Mouse (Mus musculus): ENCODE results near the gene Trpm5. TPM values are rescaled to one million over a fixed set of nuclear protein-coding genes. Genes with fewer than 3 reads are reported as not detected.

Trpm5 gene
- polyA plus RNA-seq (2015; fragmentation: Nextera tagmentation; extraction: Ambion mirVana) = 0.78 and 0.83 TPM in 2 replicates

- no peak within 1 kb of the TSS for H3K27ac ChIP-seq (ENCODE audit: low read length)
- no peaks in the 10 kb centered on the region for H3K4me1 ChIP-seq (ENCODE audit: control insufficient read depth, low read depth, low read length)
- H3K9ac ChIP-seq (ENCODE audit: low read depth, low read length) = no peak within 1 kb of the TSS
- ATAC-seq (ENCODE audit: low read depth) = no peak
- H3K36me3 ChIP-seq (ENCODE audit: control insufficient read depth, insufficient read depth) = no peaks in the 10 kb centered on the region
- no peak within 1 kb of the TSS for H3K4me2 ChIP-seq (ENCODE audit: low read depth, low read length)
- H3K9me3 ChIP-seq (replicated peaks; ENCODE audit: control insufficient read depth, low read length) = no peaks in the 10 kb centered on the region
- 36% methylated on average over 10 of the region's 10 CpGs for WGBS (ENCODE audit: insufficient replicate concordance)
- no peak within 1 kb of the TSS for H3K4me3 ChIP-seq (ENCODE audit: low read depth, low read length)
- no peaks in the 10 kb centered on the region for H3K27me3 ChIP-seq (ENCODE audit: control insufficient read depth, insufficient read depth, low read depth, low read length)
Measured at GRCm38 (mm10) chr7:143094592-143095553, at the start of gene Trpm5. Trpm5 (minus strand) TSS chr7:143094642.

- Histone ChIP-seq H3K4me2 (ENCODE audit: low read depth, low read length) (no peak overlapping the region), H3K27ac (ENCODE audit: low read length) (no peak overlapping the region), H3K9me3 (replicated peaks; ENCODE audit: control insufficient read depth, low read length) (no peaks in the 10 kb centered on the region), H3K4me1 (ENCODE audit: control insufficient read depth, low read depth, low read length) (no peaks in the 10 kb centered on the region), H3K4me3 (ENCODE audit: low read depth, low read length) (no peak overlapping the region), H3K9ac (ENCODE audit: low read depth, low read length) (no peak overlapping the region), H3K36me3 (ENCODE audit: control insufficient read depth, insufficient read depth) (no peaks in the 10 kb centered on the region), H3K27me3 (ENCODE audit: control insufficient read depth, insufficient read depth, low read depth, low read length) (no peaks in the 10 kb centered on the region)
- ATAC-seq (ENCODE audit: low read depth) = no peak
- 56% methylated on average over 2 of the region's 2 CpGs for WGBS (ENCODE audit: insufficient replicate concordance)
Measured at GRCm38 (mm10) chr7:143142680-143143079, 48.2 kb upstream of the Trpm5 start.

DNA sequence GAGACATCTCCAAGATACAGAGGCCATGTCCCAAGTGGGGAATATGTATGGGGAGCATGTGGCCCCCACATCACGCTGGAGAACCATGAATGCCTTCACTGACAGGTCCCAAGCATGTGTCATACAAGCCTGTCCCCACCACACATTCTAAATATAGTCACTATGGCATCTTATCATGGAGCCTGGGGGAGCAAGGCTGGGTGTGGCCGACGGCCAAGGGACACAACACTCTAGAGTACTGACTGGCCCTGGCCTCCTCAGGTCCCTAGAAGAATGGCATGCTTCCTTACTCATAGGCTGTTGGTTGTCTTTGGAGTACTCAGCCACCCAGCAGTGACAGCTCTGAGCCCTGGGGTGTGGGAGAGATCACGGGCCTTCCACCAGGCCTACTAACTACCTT is 45.5 kb upstream of the Trpm5 start:
- H3K4me3 ChIP-seq (ENCODE audit: low read depth, low read length) = no peak overlapping the region
- ATAC-seq (ENCODE audit: low read depth) = no peak

DNA sequence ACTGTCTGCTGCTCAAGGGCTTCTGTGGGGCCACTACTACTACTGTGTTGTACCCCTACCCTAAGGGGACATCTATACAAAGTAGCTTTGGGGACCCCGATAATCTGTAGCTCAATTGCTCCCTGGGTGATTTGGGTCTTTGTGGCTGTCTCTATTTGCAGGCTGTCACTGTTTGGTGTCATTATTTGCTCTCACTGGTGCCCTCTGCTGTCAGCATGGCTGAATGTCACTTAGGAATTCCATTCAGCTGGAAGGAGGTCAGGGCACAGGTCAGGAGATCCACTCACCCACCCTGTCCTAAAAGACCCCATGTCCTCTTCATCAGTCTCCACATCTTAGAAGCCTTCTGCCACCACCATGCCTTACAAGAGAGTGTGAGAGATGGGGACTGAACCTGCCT is 44.3 kb upstream of the Trpm5 start:
- no peak overlapping the region for H3K4me3 ChIP-seq (ENCODE audit: low read depth, low read length)
- no peak for ATAC-seq (ENCODE audit: low read depth)
- H3K27me3 ChIP-seq (ENCODE audit: control insufficient read depth, insufficient read depth, low read depth, low read length) = no peaks in the 10 kb centered on the region
- no peak overlapping the region for H3K27ac ChIP-seq (ENCODE audit: low read length)
- H3K4me1 ChIP-seq (ENCODE audit: control insufficient read depth, low read depth, low read length) = no peaks in the 10 kb centered on the region
- H3K9me3 ChIP-seq (replicated peaks; ENCODE audit: control insufficient read depth, low read length) = no peaks in the 10 kb centered on the region
- 21% methylated on average over 1 of the region's 1 CpGs for WGBS (ENCODE audit: insufficient replicate concordance)
- no peak overlapping the region for H3K9ac ChIP-seq (ENCODE audit: low read depth, low read length)
- no peak overlapping the region for H3K4me2 ChIP-seq (ENCODE audit: low read depth, low read length)
- no peaks in the 10 kb centered on the region for H3K36me3 ChIP-seq (ENCODE audit: control insufficient read depth, insufficient read depth)

More for the DNA sequence above, 45.5 kb upstream of the Trpm5 start:
- WGBS (ENCODE audit: insufficient replicate concordance) = 41% methylated on average over 4 of the region's 4 CpGs
- H3K27me3 ChIP-seq (ENCODE audit: control insufficient read depth, insufficient read depth, low read depth, low read length) = no peaks in the 10 kb centered on the region
- no peak overlapping the region for H3K9ac ChIP-seq (ENCODE audit: low read depth, low read length)
- no peaks in the 10 kb centered on the region for H3K36me3 ChIP-seq (ENCODE audit: control insufficient read depth, insufficient read depth)
- H3K27ac ChIP-seq (ENCODE audit: low read length) = no peak overlapping the region
- no peak overlapping the region for H3K4me2 ChIP-seq (ENCODE audit: low read depth, low read length)
- H3K4me1 ChIP-seq (ENCODE audit: control insufficient read depth, low read depth, low read length) = no peaks in the 10 kb centered on the region
- no peaks in the 10 kb centered on the region for H3K9me3 ChIP-seq (replicated peaks; ENCODE audit: control insufficient read depth, low read length)

- H3K4me1 ChIP-seq (ENCODE audit: control insufficient read depth, low read depth, low read length) = no peaks in the 10 kb centered on the region
- no peak overlapping the region for H3K4me2 ChIP-seq (ENCODE audit: low read depth, low read length)
- no peak overlapping the region for H3K27ac ChIP-seq (ENCODE audit: low read length)
- H3K9ac ChIP-seq (ENCODE audit: low read depth, low read length) = no peak overlapping the region
- H3K36me3 ChIP-seq (ENCODE audit: control insufficient read depth, insufficient read depth) = no peaks in the 10 kb centered on the region
- H3K27me3 ChIP-seq (ENCODE audit: control insufficient read depth, insufficient read depth, low read depth, low read length) = no peaks in the 10 kb centered on the region
- no peaks in the 10 kb centered on the region for H3K9me3 ChIP-seq (replicated peaks; ENCODE audit: control insufficient read depth, low read length)
- WGBS (ENCODE audit: insufficient replicate concordance) = 34% methylated on average over 5 of the region's 5 CpGs
- H3K4me3 ChIP-seq (ENCODE audit: low read depth, low read length) = no peak overlapping the region
- peak; percentile 39; the same call in 1 of the 2 replicates for ATAC-seq (ENCODE audit: low read depth)
Measured at GRCm38 (mm10) chr7:143136561-143136960, 42.1 kb upstream of the Trpm5 start.

GRCm38 (mm10) chr7:143136125-143136524 is 41.7 kb upstream of the Trpm5 start:
- no peak overlapping the region for H3K4me3 ChIP-seq (ENCODE audit: low read depth, low read length)
- no peaks in the 10 kb centered on the region for H3K4me1 ChIP-seq (ENCODE audit: control insufficient read depth, low read depth, low read length)
- no peaks in the 10 kb centered on the region for H3K36me3 ChIP-seq (ENCODE audit: control insufficient read depth, insufficient read depth)
- H3K9ac ChIP-seq (ENCODE audit: low read depth, low read length) = no peak overlapping the region
- no peaks in the 10 kb centered on the region for H3K27me3 ChIP-seq (ENCODE audit: control insufficient read depth, insufficient read depth, low read depth, low read length)
- H3K9me3 ChIP-seq (replicated peaks; ENCODE audit: control insufficient read depth, low read length) = no peaks in the 10 kb centered on the region
- no peak overlapping the region for H3K4me2 ChIP-seq (ENCODE audit: low read depth, low read length)
- no peak overlapping the region for H3K27ac ChIP-seq (ENCODE audit: low read length)
- WGBS (ENCODE audit: insufficient replicate concordance) = 47% methylated on average over 2 of the region's 2 CpGs
- ATAC-seq (ENCODE audit: low read depth) = no peak

- 53% methylated on average over 5 of the region's 5 CpGs for WGBS (ENCODE audit: insufficient replicate concordance)
- ATAC-seq (ENCODE audit: low read depth) = no peak
Measured at GRCm38 (mm10) chr7:143132815-143133214, 38.4 kb upstream of the Trpm5 start.

DNA sequence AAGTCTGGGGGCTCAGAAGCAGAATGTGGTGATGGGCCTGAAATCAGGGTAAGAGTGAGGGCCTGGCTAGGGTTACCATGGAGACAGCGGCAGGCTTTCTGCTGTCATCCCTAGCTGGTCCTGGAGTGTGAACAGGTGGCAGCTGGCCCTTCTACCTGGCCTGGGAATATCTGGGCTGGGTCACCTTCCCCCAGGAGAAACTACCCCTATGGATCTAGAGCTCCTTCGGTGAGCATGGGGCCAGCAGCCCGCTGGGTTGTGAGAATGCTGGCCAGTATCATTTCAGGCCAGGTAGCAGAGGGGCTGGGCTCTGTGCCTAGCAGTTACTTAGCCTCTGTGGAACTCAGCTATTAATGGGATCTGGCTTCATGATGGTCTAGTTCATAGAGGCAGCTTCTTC is 30.5 kb upstream of the Trpm5 start:
- Histone ChIP-seq H3K4me2 (ENCODE audit: low read depth, low read length) (no peak overlapping the region), H3K4me3 (ENCODE audit: low read depth, low read length) (no peak overlapping the region), H3K4me1 (ENCODE audit: control insufficient read depth, low read depth, low read length) (no peaks in the 10 kb centered on the region; the same call in 1 of the 2 replicates), H3K27ac (ENCODE audit: low read length) (no peak overlapping the region), H3K9me3 (replicated peaks; ENCODE audit: control insufficient read depth, low read length) (no peaks in the 10 kb centered on the region), H3K27me3 (ENCODE audit: control insufficient read depth, insufficient read depth, low read depth, low read length) (no peaks in the 10 kb centered on the region), H3K9ac (ENCODE audit: low read depth, low read length) (no peak overlapping the region), H3K36me3 (ENCODE audit: control insufficient read depth, insufficient read depth) (no peaks in the 10 kb centered on the region)
- 46% methylated on average over 3 of the region's 3 CpGs for WGBS (ENCODE audit: insufficient replicate concordance)
- ATAC-seq (ENCODE audit: low read depth) = no peak

More at GRCm38 (mm10) chr7:143132815-143133214, 38.4 kb upstream of the Trpm5 start:
- no peaks in the 10 kb centered on the region for H3K9me3 ChIP-seq (replicated peaks; ENCODE audit: control insufficient read depth, low read length)
- no peaks in the 10 kb centered on the region for H3K27me3 ChIP-seq (ENCODE audit: control insufficient read depth, insufficient read depth, low read depth, low read length)
- no peaks in the 10 kb centered on the region for H3K4me1 ChIP-seq (ENCODE audit: control insufficient read depth, low read depth, low read length)
- H3K9ac ChIP-seq (ENCODE audit: low read depth, low read length) = no peak overlapping the region
- no peak overlapping the region for H3K27ac ChIP-seq (ENCODE audit: low read length)
- H3K4me3 ChIP-seq (ENCODE audit: low read depth, low read length) = no peak overlapping the region
- no peaks in the 10 kb centered on the region for H3K36me3 ChIP-seq (ENCODE audit: control insufficient read depth, insufficient read depth)
- H3K4me2 ChIP-seq (ENCODE audit: low read depth, low read length) = no peak overlapping the region

All from liver, embryonic 16.5 days (tissue).